Mouse (Mus musculus) megakaryocyte, embryonic 14.5 days (primary cell): ENCODE data around the gene Gm21983. TPM values are rescaled to one million over a fixed set of nuclear protein-coding genes. Genes with fewer than 3 reads are reported as not detected.

Experiments
- H3K27me3 ChIP-seq: replicated peaks from 2 replicates; pipeline ENCODE3; 2012; ENCODE audit warnings: inconsistent platforms
- H3K36me3 ChIP-seq: replicated peaks from 2 replicates; pipeline ENCODE3; 2012; ENCODE audit warnings: low read length, inconsistent platforms, mixed read lengths
- H3K4me1 ChIP-seq: 2 replicates; pipeline ENCODE4 v1.6.1; 2012; ENCODE audit warnings: inconsistent platforms
- H3K4me3 ChIP-seq: replicated peaks from 2 replicates; pipeline ENCODE3; 2012; ENCODE audit warnings: moderate library complexity, mild to moderate bottlenecking, inconsistent platforms
- H3K9me3 ChIP-seq: 2 replicates; pipeline ENCODE4 v1.6.1; 2012; ENCODE audit warnings: inconsistent platforms
- FLI1 ChIP-seq: IDR thresholded peaks from 2 replicates; pipeline ENCODE4 v1.6.1; 2012; ENCODE audit warnings: low read length, inconsistent platforms, mixed read lengths
- GATA1 ChIP-seq: IDR thresholded peaks from 3 replicates; pipeline ENCODE4 v1.6.1; 2012; ENCODE audit warnings: mixed read lengths, low read length, inconsistent platforms, borderline replicate concordance
- polyA plus RNA-seq: library from polyadenylated mRNA; stranded (reverse); fragments of >175 nt; gene quantifications from 2 replicates; pipeline ENCODE4 v1.2.3, GENCODE M21; 2012; ENCODE audit warnings: low replicate concordance; ENCODE audit not compliant: insufficient read depth

The Gm21983 gene
- polyA plus RNA-seq, 1 experiment: not detected

DNA sequence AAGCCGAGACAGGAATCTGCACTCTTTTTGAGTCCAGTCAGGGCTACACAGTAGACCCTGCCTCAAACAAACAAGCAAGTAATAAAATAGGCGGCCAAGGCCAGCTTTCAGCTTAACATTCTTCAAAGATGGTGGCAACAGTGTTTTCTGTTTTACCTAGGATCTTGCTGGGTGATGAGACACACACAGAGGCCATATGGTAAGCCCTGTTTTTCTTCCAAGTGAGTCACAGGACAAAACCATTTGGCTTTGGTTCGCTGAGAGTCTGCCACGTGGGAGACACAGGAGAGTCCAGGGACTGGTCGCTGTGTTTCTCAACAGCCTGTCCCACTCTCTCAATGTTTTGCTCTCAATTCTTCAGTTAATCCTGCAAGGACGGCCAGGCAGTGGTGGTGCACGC, 37.7 kb upstream of the Gm21983 start:
- no peaks in the 10 kb centered on the region for H3K27me3 ChIP-seq
- no peak for TF ChIP-seq GATA1
- no peak for TF ChIP-seq FLI1
- peaks cover 57% of the 10 kb centered on the region for H3K36me3 ChIP-seq
- peaks cover 20% of the 10 kb centered on the region for H3K4me1 ChIP-seq
- no peak overlapping the region for H3K4me3 ChIP-seq
- no peaks in the 10 kb centered on the region for H3K9me3 ChIP-seq

DNA sequence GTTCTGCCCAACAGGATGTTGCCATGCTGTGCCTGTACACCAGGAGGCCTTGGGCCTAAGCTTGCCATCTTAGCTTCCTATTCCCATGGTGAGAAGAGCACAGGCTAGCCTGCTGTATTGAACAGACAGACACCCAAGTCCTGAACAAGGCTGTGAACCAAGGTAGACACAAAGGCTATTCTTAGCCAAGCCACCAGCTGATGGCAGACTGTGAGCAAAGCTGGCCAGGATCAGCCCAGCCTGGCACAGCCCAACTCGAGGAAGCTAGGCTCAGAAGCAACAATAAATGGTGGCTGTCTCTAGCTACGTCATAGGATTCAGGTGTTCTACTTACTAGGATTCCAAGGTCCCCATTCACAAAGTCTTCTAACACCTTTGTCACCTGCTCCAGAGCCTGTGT, 31.7 kb upstream of the Gm21983 start:
- no peak overlapping the region for H3K4me3 ChIP-seq
- H3K36me3 ChIP-seq: peaks cover 89% of the 10 kb centered on the region
- peaks cover 13% of the 10 kb centered on the region for H3K4me1 ChIP-seq

GRCm38 (mm10) chr7:27203730-27204449, 23.0 kb upstream of the Gm21983 start:
- peaks cover 71% of the 10 kb centered on the region for H3K36me3 ChIP-seq
- H3K27me3 ChIP-seq: no peaks in the 10 kb centered on the region
- no peak overlapping the region for H3K4me3 ChIP-seq
- TF ChIP-seq GATA1 (no peak), FLI1 (no peak)
- no peaks in the 10 kb centered on the region for H3K9me3 ChIP-seq
- peaks cover 14% of the 10 kb centered on the region for H3K4me1 ChIP-seq

More for the DNA sequence above, 31.7 kb upstream of the Gm21983 start:
- TF ChIP-seq FLI1 (no peak), GATA1 (no peak)
- Histone ChIP-seq H3K9me3 (no peaks in the 10 kb centered on the region), H3K27me3 (no peaks in the 10 kb centered on the region)

GRCm38 (mm10) chr7:27198779-27199178, 17.9 kb upstream of the Gm21983 start:
- Histone ChIP-seq H3K27me3 (no peaks in the 10 kb centered on the region), H3K36me3 (peaks cover 43% of the 10 kb centered on the region), H3K9me3 (no peaks in the 10 kb centered on the region), H3K4me3 (no peak overlapping the region), H3K4me1 (peaks cover 47% of the 10 kb centered on the region)
- TF ChIP-seq GATA1 (no peak), FLI1 (no peak)

DNA sequence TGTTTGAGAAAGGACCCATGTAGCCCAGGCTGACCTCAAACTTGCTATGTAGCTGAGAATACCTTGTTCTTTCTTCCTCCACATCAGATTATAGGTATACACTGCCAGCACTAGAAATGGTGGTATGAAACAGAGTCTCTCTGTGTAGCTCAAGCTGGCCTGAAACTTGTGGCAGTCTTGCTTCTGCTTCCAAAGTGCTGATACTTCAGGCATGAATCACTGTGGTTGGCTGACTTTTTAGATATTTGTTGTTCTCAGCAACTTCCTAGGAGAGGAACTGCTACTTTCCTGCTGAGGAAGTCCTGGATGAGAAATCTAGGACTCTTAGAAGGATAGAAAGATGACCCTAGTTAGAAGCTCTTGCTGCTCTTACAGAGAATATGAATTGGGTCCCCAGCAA, 17.5 kb upstream of the Gm21983 start:
- H3K36me3 ChIP-seq: peaks cover 43% of the 10 kb centered on the region
- H3K4me3 ChIP-seq: no peak overlapping the region
- H3K4me1 ChIP-seq: peaks cover 52% of the 10 kb centered on the region
- H3K27me3 ChIP-seq: no peaks in the 10 kb centered on the region
- no peaks in the 10 kb centered on the region for H3K9me3 ChIP-seq
- no peak for TF ChIP-seq GATA1
- no peak for TF ChIP-seq FLI1

DNA sequence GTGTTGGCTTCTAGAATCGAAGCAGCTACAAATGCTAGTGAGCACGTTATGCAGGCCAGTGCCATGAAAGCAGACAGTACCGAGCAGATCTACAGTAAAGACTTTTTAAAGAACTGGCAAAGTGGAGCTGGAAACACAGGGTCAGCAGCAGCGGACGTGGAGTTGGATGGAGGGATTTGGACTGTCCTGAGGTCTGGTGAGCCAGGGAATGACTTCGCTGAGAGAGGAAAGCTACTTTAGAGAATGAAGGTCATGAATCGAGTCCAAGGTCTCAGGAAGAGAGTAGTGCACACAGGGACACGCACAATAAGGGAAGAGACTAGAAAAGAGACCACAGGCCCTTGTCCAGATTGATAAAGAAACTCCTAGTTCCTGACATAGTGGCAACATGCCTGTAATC, 16.7 kb upstream of the Gm21983 start:
- H3K27me3 ChIP-seq: no peaks in the 10 kb centered on the region
- peaks cover 58% of the 10 kb centered on the region for H3K4me1 ChIP-seq
- TF ChIP-seq FLI1 (no peak), GATA1 (no peak)
- peaks cover 43% of the 10 kb centered on the region for H3K36me3 ChIP-seq
- no peaks in the 10 kb centered on the region for H3K9me3 ChIP-seq
- no peak overlapping the region for H3K4me3 ChIP-seq

DNA sequence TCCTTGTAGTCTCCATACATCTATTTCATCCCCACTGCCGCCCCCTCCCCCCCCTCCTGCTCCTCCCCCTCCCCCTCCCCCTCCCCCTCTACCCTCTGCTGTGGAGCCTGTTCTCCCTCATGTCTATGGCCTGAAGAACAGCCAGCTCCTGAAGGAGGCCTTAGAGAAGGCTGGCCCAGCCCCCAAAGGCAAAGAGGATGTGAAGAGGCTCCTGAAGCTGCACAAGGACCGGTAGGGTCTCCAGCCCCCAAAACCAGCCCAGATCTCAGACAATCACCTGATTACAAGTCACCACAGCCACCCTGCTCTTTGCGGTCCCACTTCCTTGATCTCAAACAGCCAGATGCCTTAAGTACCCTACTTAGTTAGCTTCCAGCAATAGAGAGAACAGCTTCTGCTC, 16.2 kb upstream of the Gm21983 start:
- Histone ChIP-seq H3K36me3 (peaks cover 43% of the 10 kb centered on the region), H3K4me1 (peaks cover 63% of the 10 kb centered on the region), H3K27me3 (no peaks in the 10 kb centered on the region), H3K4me3 (peak overlapping the region; percentile 4), H3K9me3 (no peaks in the 10 kb centered on the region)
- TF ChIP-seq FLI1: no peak
- no peak for TF ChIP-seq GATA1

- Histone ChIP-seq H3K4me3 (peak within 1 kb of the TSS; percentile 95), H3K36me3 (peaks cover 47% of the 10 kb centered on the region), H3K27me3 (no peaks in the 10 kb centered on the region), H3K4me1 (peaks cover 63% of the 10 kb centered on the region), H3K9me3 (no peaks in the 10 kb centered on the region)
- TF ChIP-seq GATA1: no peak
- TF ChIP-seq FLI1: peak; percentile 69; the same call in 1 of the 2 replicates
Measured at GRCm38 (mm10) chr7:27195681-27196611, 15.1 kb upstream of the Gm21983 start, which contains the start of the genes BC024978 and Snrpa. Gene BC024978 (plus strand): TSS chr7:27195781. Gene Snrpa (minus strand): TSS chr7:27196271.

GRCm38 (mm10) chr7:27193731-27194130, 12.8 kb upstream of the Gm21983 start:
- H3K27me3 ChIP-seq: no peaks in the 10 kb centered on the region
- peaks cover 63% of the 10 kb centered on the region for H3K36me3 ChIP-seq
- H3K9me3 ChIP-seq: no peaks in the 10 kb centered on the region
- TF ChIP-seq GATA1 (no peak), FLI1 (no peak)
- H3K4me1 ChIP-seq: peaks cover 63% of the 10 kb centered on the region
- H3K4me3 ChIP-seq: no peak overlapping the region

DNA sequence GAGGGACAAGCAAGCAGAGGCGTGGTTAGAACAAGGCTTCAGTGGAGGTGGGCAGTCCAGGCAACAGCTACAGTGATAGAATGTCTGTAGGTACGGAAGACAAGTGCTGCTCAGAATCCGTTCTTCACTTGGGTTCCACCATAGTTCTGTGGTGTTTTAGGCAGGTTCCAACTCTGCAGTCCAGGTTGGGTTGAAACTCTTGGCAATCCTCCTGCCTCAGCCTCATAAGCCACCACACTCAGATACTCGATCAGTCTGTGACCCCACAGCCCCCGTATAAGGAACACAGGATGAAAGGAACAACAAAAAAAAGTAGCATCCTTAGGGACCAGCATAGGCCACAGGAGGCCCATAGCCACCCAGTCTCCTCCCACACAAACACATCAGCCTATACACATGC, 11.5 kb upstream of the Gm21983 start:
- peaks cover 76% of the 10 kb centered on the region for H3K36me3 ChIP-seq

More for the DNA sequence above, 11.5 kb upstream of the Gm21983 start:
- Histone ChIP-seq H3K27me3 (no peaks in the 10 kb centered on the region), H3K4me1 (peaks cover 51% of the 10 kb centered on the region), H3K9me3 (no peaks in the 10 kb centered on the region), H3K4me3 (no peak overlapping the region)
- no peak for TF ChIP-seq FLI1
- no peak for TF ChIP-seq GATA1
